Mouse (Mus musculus) limb, embryonic 10.5 days (tissue): ENCODE measurements around the gene Trim52. TPM values are rescaled to one million over a fixed set of nuclear protein-coding genes. Genes with fewer than 3 reads are reported as not detected.
"Not testable (repeated sequence)": the region's sequence is repeated elsewhere in the genome, so short reads cannot be mapped to it uniquely, and the experiment has no call there.

Experiments
- DNase-seq: peaks from one replicate; pipeline ENCODE4 v3.0.0-alpha.2; 2017; ENCODE audit warnings: low spot score
- H3K27ac ChIP-seq: fragments of 300-500 bp; sonication (generic); 2 replicates; pipeline ENCODE4 v1.5.1; 2016; ENCODE audit warnings: mild to moderate bottlenecking
- H3K27me3 ChIP-seq: fragments of 300-500 bp; sonication (generic); 2 replicates; pipeline ENCODE4 v1.6.1; 2016; ENCODE audit warnings: low read depth, mild to moderate bottlenecking; ENCODE audit not compliant: poor library complexity, severe bottlenecking
- H3K36me3 ChIP-seq: fragments of 300-500 bp; sonication (generic); 2 replicates; pipeline ENCODE4 v1.6.1; 2016; ENCODE audit warnings: mild to moderate bottlenecking, moderate library complexity
- H3K4me1 ChIP-seq: fragments of 300-500 bp; sonication (generic); 2 replicates; pipeline ENCODE4 v1.6.1; 2016
- H3K4me3 ChIP-seq: fragments of 300-500 bp; sonication (generic); 2 replicates; pipeline ENCODE4 v1.5.1; 2016; ENCODE audit warnings: mild to moderate bottlenecking, moderate library complexity
- H3K9me3 ChIP-seq: fragments of 300-500 bp; sonication (generic); replicated peaks from 2 replicates; pipeline ENCODE4 v1.6.1; 2016; ENCODE audit warnings: mild to moderate bottlenecking
- WGBS: fragments of 180-500 bp; shearing (Covaris S2); methylation state at CpG from one replicate; pipeline ENCODE4 v1.1.7; 2016; 5-methylcytosine and 5-hydroxymethylcytosine counted together
- polyA plus RNA-seq: library from polyadenylated mRNA; unstranded; fragments of >200 nt; fragmentation: Nextera tagmentation; extraction: Ambion mirVana; gene quantifications from 2 replicates; pipeline ENCODE4 v1.2.1, GENCODE M21; 2016

Gene Trim52
- polyA plus RNA-seq, 1 experiment from 2014 or later: not detected

DNA sequence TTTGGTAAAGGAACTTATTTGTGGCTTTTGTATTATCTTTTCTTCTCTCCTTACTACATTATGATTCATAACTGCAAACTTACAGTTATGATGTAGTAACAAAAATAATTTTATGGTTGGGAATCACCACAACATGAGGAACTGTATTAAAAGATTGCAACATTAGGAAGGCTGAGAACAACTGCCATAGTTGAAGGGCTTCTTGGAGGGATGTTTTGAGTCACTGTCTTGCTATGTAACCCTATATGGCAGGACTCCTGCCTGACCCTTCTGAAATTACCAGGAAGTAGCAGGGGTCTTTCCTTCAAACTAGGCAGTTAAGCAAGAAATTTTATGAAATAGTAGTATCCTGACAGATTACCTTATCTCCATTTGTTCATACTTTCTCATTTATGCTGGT, 57.2 kb downstream of the Trim52 start:
- Histone ChIP-seq H3K36me3 (no peaks in the 10 kb centered on the region), H3K4me1 (no peaks in the 10 kb centered on the region), H3K9me3 (no peaks in the 10 kb centered on the region), H3K27me3 (no peaks in the 10 kb centered on the region), H3K27ac (no peak overlapping the region), H3K4me3 (no peak overlapping the region)
- no peak for DNase-seq

GRCm38 (mm10) chr14:106163933-106164332, 57.9 kb downstream of the Trim52 start:
- H3K4me1 ChIP-seq, H3K27me3 ChIP-seq, H3K4me3 ChIP-seq, H3K36me3 ChIP-seq, H3K9me3 ChIP-seq, DNase-seq, H3K27ac ChIP-seq: not testable (repeated sequence)

DNA sequence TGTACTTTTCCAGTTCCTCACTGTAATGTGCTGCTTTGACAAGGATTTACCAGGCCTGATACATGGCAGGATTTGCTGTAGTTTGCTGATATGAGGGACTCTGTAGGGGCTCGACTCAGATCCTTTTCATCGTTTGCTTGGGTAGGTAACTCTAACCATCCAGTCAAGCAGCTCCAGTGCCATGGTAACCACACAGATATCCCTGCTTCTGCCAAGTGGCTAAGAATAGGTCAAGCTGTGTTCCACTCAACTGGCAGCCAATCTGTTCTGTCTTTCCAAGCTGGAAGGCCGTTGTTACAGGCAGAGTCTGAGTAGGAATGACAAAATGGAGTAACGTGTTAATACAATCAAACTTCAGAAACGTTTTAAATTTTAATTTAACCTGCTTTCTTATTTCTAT, 70.9 kb downstream of the Trim52 start:
- H3K27me3 ChIP-seq: no peaks in the 10 kb centered on the region
- no peak overlapping the region for H3K27ac ChIP-seq
- WGBS: 89% methylated on average over 5 of the region's 5 CpGs
- H3K4me1 ChIP-seq: no peaks in the 10 kb centered on the region
- no peaks in the 10 kb centered on the region for H3K36me3 ChIP-seq
- no peaks in the 10 kb centered on the region for H3K9me3 ChIP-seq
- no peak for DNase-seq
- no peak overlapping the region for H3K4me3 ChIP-seq

DNA sequence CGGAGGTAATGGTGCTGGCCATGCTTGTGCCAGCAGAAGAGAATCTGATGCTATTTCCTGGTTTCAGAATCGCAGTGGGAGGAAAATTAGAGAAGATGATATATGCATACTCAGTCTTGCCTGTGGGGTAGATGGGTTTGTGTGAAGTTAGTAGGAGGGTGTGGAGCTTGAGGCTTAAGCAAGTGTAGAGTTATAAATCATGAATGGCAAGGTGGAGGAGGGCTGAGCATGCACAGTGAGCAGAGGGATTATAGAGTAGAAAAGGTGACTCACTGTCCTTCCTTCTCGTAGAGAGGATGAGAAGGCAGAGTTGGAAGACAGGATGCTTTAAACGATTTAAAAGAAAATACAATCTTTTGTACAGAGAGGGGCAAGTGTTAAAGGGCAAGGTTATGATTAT, 72.2 kb downstream of the Trim52 start:
- no peak overlapping the region for H3K4me3 ChIP-seq
- no peak for DNase-seq
- no peaks in the 10 kb centered on the region for H3K27me3 ChIP-seq
- no peaks in the 10 kb centered on the region for H3K4me1 ChIP-seq
- H3K27ac ChIP-seq: no peak overlapping the region
- WGBS: 79% methylated on average over 4 of the region's 4 CpGs
- H3K9me3 ChIP-seq: no peaks in the 10 kb centered on the region
- H3K36me3 ChIP-seq: no peaks in the 10 kb centered on the region

- 64% methylated on average over 8 of the region's 8 CpGs for WGBS
- DNase-seq: no peak
- H3K4me3 ChIP-seq: no peak overlapping the region
- H3K27me3 ChIP-seq: no peaks in the 10 kb centered on the region
- H3K27ac ChIP-seq: no peak overlapping the region
- no peaks in the 10 kb centered on the region for H3K4me1 ChIP-seq
- H3K36me3 ChIP-seq: no peaks in the 10 kb centered on the region
- no peaks in the 10 kb centered on the region for H3K9me3 ChIP-seq
Measured at GRCm38 (mm10) chr14:106179102-106179727, 73.2 kb downstream of the Trim52 start.

GRCm38 (mm10) chr14:106179728-106180125, 73.7 kb downstream of the Trim52 start:
- Histone ChIP-seq H3K4me3 (no peak overlapping the region), H3K27me3 (no peaks in the 10 kb centered on the region), H3K9me3 (no peaks in the 10 kb centered on the region), H3K27ac (no peak overlapping the region), H3K36me3 (no peaks in the 10 kb centered on the region), H3K4me1 (no peaks in the 10 kb centered on the region)
- DNase-seq: no peak
- 87% methylated on average over 2 of the region's 2 CpGs for WGBS

DNA sequence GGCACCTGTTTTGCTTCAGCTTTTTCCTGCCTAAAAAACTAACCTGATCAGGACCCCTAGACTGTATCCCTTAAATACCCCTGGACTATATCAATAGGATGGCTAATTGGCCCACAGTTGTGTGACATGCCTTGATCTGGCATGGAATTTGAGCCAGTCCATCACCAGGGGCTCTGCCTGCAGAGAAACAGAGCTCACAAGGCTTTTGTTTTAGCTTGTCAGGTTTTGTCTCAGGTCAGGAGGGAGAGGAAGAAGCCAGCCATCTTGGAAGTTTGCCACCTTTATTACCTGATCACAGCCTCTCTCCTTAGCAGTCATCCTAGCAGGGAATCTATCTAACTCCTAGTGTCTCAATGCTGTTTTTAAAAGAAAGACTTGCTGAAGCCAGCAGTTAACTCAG, 74.6 kb downstream of the Trim52 start:
- Histone ChIP-seq H3K4me3 (no peak overlapping the region), H3K27ac (no peak overlapping the region), H3K4me1 (no peaks in the 10 kb centered on the region), H3K36me3 (no peaks in the 10 kb centered on the region), H3K27me3 (no peaks in the 10 kb centered on the region), H3K9me3 (no peaks in the 10 kb centered on the region)
- DNase-seq: no peak

- Histone ChIP-seq H3K4me3 (no peak overlapping the region), H3K4me1 (no peaks in the 10 kb centered on the region), H3K36me3 (no peaks in the 10 kb centered on the region), H3K9me3 (no peaks in the 10 kb centered on the region), H3K27ac (no peak overlapping the region), H3K27me3 (no peaks in the 10 kb centered on the region)
- WGBS: 81% methylated on average over 3 of the region's 3 CpGs
- no peak for DNase-seq
Measured at GRCm38 (mm10) chr14:106183985-106184384, 78.0 kb downstream of the Trim52 start.

Other genes with a start within 250 kb of the Trim52 start
- gene Spry2, start 209.4 kb upstream of the Trim52 start, polyA plus RNA-seq: 36.2 and 43.4 TPM in 2 replicates